Mouse (Mus musculus) heart, adult 2 months (tissue): ENCODE results near the gene Gm525.
"Not testable (repeated sequence)": the region's sequence is repeated elsewhere in the genome, so short reads cannot be mapped to it uniquely, and the experiment has no call there.

Source experiments
- CTCF ChIP-seq: fragments of 200-600 bp; IDR thresholded peaks from 2 replicates; pipeline ENCODE4 v1.8.1; 2022; ENCODE audit warnings: antibody characterized with exemption, mild to moderate bottlenecking, moderate library complexity
- POLR2A ChIP-seq: fragments of 200-500 bp; IDR thresholded peaks from 2 replicates; pipeline ENCODE4 v1.6.1; 2011; ENCODE audit warnings: mild to moderate bottlenecking, low read depth, low read length, control low read depth; ENCODE audit not compliant: insufficient read depth

DNA sequence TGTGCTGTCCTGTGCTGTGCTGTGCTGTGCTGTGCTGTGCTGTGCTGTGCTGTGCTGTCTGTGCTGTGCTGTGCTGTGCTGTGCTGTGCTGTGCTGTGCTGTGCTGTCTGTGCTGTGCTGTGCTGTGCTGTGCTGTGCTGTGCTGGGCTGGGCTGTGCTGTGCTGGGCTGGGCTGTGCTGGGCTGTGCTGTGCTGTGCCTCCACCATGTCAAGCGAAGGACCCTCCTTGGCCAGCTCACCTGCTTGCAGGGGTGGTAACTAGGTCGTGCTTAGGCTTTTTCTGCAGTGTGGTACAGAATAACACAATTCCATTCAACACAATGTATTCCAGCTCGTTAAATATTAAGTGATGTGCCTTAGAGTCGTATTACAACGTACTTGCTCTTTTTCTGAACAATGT, 8.3 kb downstream of the Gm525 start:
- not testable (repeated sequence) for TF ChIP-seq CTCF, POLR2A
